Mouse (Mus musculus) intestine, embryonic 16.5 days (tissue): ENCODE results near the gene Hdac7. TPM values are rescaled to one million over a fixed set of nuclear protein-coding genes. Genes with fewer than 3 reads are reported as not detected.

ENCODE experiments used
- ATAC-seq: fragments of 200-750 bp; cut with Nextera tagmentation; 2 replicates; pipeline ENCODE4 v1.8.0; 2017; ENCODE audit warnings: moderate TSS enrichment, moderate library complexity
- H3K27ac ChIP-seq: fragments of 300-500 bp; sonication (generic); 2 replicates; pipeline ENCODE4 v1.5.1; 2014; ENCODE audit warnings: mild to moderate bottlenecking, low read length
- H3K27me3 ChIP-seq: fragments of 300-500 bp; sonication (generic); replicated peaks from 2 replicates; pipeline ENCODE4 v1.6.1; 2014; ENCODE audit warnings: low read length, control low read depth, mixed read lengths; ENCODE audit not compliant: control insufficient read depth, insufficient read depth
- H3K36me3 ChIP-seq: fragments of 300-500 bp; sonication (generic); 2 replicates; pipeline ENCODE4 v1.6.1; 2014; ENCODE audit warnings: low read length, control low read depth; ENCODE audit not compliant: control insufficient read depth, insufficient read depth
- H3K4me1 ChIP-seq: fragments of 300-500 bp; sonication (generic); 2 replicates; pipeline ENCODE4 v1.6.1; 2014; ENCODE audit warnings: low read length, control low read depth, mixed read lengths; ENCODE audit not compliant: control insufficient read depth, insufficient read depth
- H3K4me2 ChIP-seq: fragments of 300-500 bp; sonication (generic); 2 replicates; pipeline ENCODE4 v1.6.1; 2014; ENCODE audit warnings: low read depth, low read length, control low read depth
- H3K4me3 ChIP-seq: fragments of 300-500 bp; sonication (generic); 2 replicates; pipeline ENCODE4 v1.5.1; 2014; ENCODE audit warnings: mild to moderate bottlenecking, low read length
- H3K9ac ChIP-seq: fragments of 300-500 bp; sonication (generic); 2 replicates; pipeline ENCODE4 v1.6.1; 2014; ENCODE audit warnings: low read depth, low read length
- H3K9me3 ChIP-seq: fragments of 300-500 bp; sonication (generic); 2 replicates; pipeline ENCODE4 v1.6.1; 2016; ENCODE audit warnings: low read length, control low read depth; ENCODE audit not compliant: control insufficient read depth
- WGBS: fragments of 180-500 bp; shearing (Covaris S2); extraction: QIAGEN DNeasy Blood & Tissue Kit; methylation state at CpG from one replicate; pipeline ENCODE4 v1.1.7; 2014; 5-methylcytosine and 5-hydroxymethylcytosine counted together
- polyA plus RNA-seq: library from polyadenylated mRNA; unstranded; fragments of >200 nt; fragmentation: Nextera tagmentation; extraction: Ambion mirVana; gene quantifications from 2 replicates; pipeline ENCODE4 v1.2.1, GENCODE M21; 2015

Hdac7 gene
- polyA plus RNA-seq, 1 experiment from 2014 or later, result 15.8 TPM

DNA sequence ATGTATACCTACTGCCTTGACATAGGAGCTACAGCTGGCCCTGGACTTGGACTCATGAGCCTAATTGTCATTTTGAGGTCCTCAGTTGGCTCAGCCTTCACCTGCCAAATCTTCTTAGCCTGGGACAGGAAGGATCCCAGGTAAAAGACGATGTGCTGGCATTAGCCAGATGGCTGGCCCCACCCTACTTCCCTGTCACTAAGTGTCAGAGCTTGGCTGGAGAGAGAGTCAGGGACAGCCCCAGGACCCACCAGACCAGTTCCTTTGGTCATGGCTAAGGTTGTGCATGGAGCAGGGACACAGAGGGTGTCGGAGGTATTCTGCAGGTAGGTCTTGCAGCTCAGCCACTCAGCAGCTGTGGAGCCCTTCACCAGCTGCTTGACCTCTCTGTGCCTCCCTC, 79.8 kb downstream of the Hdac7 start:
- no peak overlapping the region for H3K4me2 ChIP-seq
- no peaks in the 10 kb centered on the region for H3K9me3 ChIP-seq
- H3K27ac ChIP-seq, result no peak overlapping the region
- H3K36me3 ChIP-seq, result no peaks in the 10 kb centered on the region
- peaks cover 11% of the 10 kb centered on the region; the same call in 1 of the 2 replicates for H3K27me3 ChIP-seq
- peaks cover 18% of the 10 kb centered on the region for H3K4me1 ChIP-seq
- H3K9ac ChIP-seq, result no peak overlapping the region
- WGBS, result 61% methylated on average over 2 of the region's 2 CpGs
- no peak for ATAC-seq
- H3K4me3 ChIP-seq, result no peak overlapping the region

DNA sequence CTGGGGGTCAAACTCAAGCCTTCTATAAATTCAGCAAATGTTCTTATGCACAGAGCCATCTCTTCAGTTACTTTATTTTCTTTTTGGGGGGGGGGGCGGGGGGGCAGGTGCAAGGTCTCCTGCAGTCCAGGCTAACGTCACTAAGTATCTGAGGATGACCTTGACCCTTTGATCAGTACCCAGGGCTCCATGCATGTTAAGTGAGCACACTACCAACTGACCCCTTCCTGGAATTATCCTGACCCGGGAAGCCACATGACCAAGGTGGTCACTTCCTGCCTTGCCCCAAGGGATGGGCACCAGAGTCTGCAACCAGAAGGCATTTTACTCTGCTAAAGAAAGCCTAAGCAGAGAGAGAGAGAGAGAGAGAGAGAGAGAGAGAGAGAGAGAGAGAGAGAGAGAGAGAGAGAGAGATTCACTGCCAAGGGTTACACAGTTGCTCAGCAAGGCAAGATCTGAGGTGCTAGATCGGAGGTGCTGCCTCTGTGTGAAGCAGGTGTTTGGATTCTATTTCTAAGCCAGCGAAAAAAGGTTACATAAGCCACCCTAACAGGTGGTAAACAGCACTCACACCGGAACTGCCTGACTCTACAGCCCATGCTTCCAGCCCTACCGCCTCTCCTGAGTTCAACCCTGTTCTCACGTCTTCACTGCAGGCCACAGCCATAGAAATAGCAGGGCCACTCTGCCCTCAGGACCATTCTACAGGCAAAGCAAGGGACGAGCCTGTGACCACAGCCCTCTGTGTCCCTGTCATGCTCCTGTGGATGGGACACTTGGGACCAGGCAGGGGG, 80.8 kb downstream of the Hdac7 start:
- Histone ChIP-seq H3K4me1 (peaks cover 18% of the 10 kb centered on the region), H3K4me2 (no peak overlapping the region), H3K9ac (no peak overlapping the region), H3K27me3 (peaks cover 11% of the 10 kb centered on the region; the same call in 1 of the 2 replicates), H3K27ac (no peak overlapping the region), H3K9me3 (no peaks in the 10 kb centered on the region), H3K36me3 (no peaks in the 10 kb centered on the region), H3K4me3 (no peak overlapping the region)
- 67% methylated on average over 9 of the region's 9 CpGs for WGBS
- no peak for ATAC-seq

DNA sequence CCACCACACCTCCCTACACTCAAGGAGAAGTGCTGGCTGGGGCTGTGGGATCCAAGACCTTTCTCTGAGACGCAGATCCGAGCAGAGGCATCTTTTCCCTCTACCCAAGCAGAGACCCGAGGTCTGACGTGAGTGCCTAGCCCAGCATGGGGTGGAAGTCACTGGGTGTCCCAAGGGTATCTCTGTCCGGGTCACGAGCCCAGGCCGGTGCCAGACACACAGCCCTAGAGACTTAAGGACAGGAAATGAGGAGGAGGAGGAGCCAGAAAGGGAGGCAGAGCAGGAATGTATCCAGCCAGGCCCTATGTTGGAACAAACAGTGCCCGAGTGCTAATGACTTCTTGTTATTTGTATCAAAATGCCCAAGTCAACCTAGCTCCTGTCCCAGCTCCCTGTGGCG, 81.6 kb downstream of the Hdac7 start:
- peaks cover 11% of the 10 kb centered on the region; the same call in 1 of the 2 replicates for H3K27me3 ChIP-seq
- H3K4me1 ChIP-seq, result peaks cover 14% of the 10 kb centered on the region
- no peak overlapping the region for H3K9ac ChIP-seq
- no peak overlapping the region for H3K4me2 ChIP-seq
- H3K4me3 ChIP-seq, result no peak overlapping the region
- 61% methylated on average over 9 of the region's 9 CpGs for WGBS
- H3K36me3 ChIP-seq, result no peaks in the 10 kb centered on the region
- ATAC-seq, result no peak
- H3K9me3 ChIP-seq, result no peaks in the 10 kb centered on the region
- H3K27ac ChIP-seq, result no peak overlapping the region

DNA sequence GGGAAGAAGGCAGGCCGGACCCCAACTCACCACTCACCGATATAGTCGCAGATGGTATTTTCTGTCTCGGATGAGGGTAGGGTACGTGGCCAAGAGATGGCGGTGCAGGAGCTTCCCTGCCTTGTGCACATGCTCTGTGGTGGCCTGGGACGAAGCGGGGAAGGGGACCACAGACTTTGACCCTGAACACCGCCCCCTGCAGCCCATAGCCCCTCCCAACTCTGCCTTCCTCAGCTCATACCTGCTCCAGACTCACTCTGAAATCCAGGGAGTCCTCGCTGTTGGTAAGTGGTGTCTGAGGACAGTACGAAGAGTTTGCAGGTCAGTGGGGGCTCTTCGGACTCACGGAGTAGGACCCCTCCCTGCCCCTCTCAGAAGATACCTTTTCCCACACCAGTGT, 82.9 kb downstream of the Hdac7 start:
- 28% methylated on average over 13 of the region's 13 CpGs for WGBS
- H3K9ac ChIP-seq, result 0 out of 2 replicates have a peak overlapping the region, but pooled peaks have one; percentile 5
- H3K4me2 ChIP-seq, result no peak overlapping the region
- H3K4me3 ChIP-seq, result no peak overlapping the region
- H3K4me1 ChIP-seq, result peaks cover 3% of the 10 kb centered on the region
- peak; percentile 10; the same call in 1 of the 2 replicates for ATAC-seq
- H3K9me3 ChIP-seq, result no peaks in the 10 kb centered on the region
- H3K36me3 ChIP-seq, result no peaks in the 10 kb centered on the region
- no peak overlapping the region for H3K27ac ChIP-seq
- H3K27me3 ChIP-seq, result peaks cover 3% of the 10 kb centered on the region; the same call in 1 of the 2 replicates

DNA sequence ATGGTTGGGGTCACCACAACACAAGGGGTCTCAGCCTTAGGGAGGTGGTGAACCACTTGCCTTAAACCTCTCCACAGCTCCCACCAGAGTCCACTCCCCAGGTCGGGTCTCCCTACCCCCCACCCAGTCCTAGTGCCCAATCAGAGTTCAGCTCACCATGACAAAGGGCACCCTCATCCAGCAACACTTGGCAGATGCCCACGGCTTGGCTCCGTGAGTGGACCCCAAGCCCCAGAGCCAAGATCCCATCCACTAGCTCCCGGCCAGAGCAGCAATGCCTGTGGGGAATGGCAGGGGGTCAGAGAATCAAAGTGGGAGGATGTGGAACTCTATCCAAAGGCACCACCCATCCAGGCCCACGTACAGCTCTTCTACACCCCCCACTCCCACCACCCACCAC, 83.3 kb downstream of the Hdac7 start:
- 66% methylated on average over 5 of the region's 5 CpGs for WGBS
- Histone ChIP-seq H3K9me3 (no peaks in the 10 kb centered on the region), H3K4me2 (no peak overlapping the region), H3K4me3 (no peak overlapping the region), H3K27me3 (no peaks in the 10 kb centered on the region), H3K9ac (no peak overlapping the region), H3K36me3 (no peaks in the 10 kb centered on the region), H3K27ac (no peak overlapping the region), H3K4me1 (0 out of 2 replicates have a peak, but pooled peaks cover 2% of the 10 kb centered on the region)
- ATAC-seq, result no peak

DNA sequence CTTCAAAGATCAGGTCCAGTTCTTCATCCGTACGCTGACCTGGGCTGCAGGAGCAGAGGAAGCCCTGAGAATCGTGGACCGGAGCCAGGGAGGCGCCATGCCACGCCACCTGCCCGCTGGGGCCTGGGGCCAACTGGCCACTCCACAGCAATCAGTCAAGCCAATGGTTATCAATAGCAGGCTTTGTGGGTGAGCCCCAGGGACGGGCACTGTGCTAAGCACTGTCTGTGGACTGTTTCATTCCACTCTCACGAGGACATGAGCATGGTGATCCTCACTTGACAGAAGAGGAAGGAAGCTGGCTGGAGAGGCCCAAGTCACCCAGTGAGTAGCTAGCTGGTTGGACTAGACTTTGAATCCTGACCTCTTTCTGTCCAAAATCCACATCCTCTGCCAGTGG, 84.3 kb downstream of the Hdac7 start:
- 0 out of 2 replicates have a peak, but pooled peaks cover 2% of the 10 kb centered on the region for H3K4me1 ChIP-seq

DNA sequence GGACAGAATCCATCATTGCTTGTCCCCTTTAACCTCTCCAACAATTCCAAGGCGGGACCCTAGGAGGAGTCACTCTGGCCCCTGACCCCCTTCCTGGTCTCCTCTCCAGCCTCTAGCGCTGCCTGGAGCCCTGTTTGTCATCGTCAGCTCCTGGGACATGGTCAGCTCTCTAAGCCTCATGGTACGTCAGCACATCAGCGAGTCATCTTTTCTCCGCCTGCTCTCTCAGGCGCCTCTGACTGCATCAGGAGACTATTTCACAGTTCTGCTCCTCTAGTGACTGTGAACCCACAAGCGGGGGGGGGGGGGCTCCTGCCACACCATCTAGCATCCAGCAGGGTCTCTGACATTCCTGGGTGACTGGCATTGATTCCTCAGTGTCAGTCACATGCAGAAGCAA, 88.9 kb downstream of the Hdac7 start:
- Histone ChIP-seq H3K36me3 (no peaks in the 10 kb centered on the region), H3K4me2 (no peak overlapping the region), H3K27me3 (no peaks in the 10 kb centered on the region), H3K9ac (no peak overlapping the region), H3K4me1 (peaks cover 15% of the 10 kb centered on the region), H3K4me3 (no peak overlapping the region), H3K27ac (no peak overlapping the region), H3K9me3 (no peaks in the 10 kb centered on the region)
- no peak for ATAC-seq
- WGBS, result 64% methylated on average over 8 of the region's 8 CpGs

More for the DNA sequence above, 84.3 kb downstream of the Hdac7 start:
- Histone ChIP-seq H3K9me3 (no peaks in the 10 kb centered on the region), H3K9ac (no peak overlapping the region), H3K36me3 (no peaks in the 10 kb centered on the region), H3K27ac (no peak overlapping the region), H3K27me3 (no peaks in the 10 kb centered on the region), H3K4me3 (no peak overlapping the region), H3K4me2 (no peak overlapping the region)
- no peak for ATAC-seq
- WGBS, result 83% methylated on average over 9 of the region's 9 CpGs

DNA sequence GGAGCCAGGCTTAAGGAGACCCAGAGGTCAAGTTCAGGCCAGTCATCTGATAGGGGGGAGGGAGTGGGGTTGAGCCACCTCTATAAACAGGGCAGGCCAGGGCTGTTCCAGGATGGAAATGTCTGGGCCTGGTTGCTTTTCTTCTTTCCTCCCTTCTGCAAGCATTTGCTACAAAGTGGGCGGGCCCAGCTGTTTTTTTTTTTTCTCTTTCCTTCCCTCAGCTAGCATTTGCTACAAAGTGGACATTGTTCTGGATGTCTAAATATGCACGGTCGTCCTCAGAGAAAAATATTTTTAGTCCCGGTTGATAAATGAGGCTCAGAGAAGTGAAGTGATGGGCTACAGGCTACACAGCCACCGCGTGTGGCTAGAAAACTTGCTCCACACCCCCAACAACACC, 89.8 kb downstream of the Hdac7 start:
- H3K9me3 ChIP-seq, result no peaks in the 10 kb centered on the region
- ATAC-seq, result no peak

DNA sequence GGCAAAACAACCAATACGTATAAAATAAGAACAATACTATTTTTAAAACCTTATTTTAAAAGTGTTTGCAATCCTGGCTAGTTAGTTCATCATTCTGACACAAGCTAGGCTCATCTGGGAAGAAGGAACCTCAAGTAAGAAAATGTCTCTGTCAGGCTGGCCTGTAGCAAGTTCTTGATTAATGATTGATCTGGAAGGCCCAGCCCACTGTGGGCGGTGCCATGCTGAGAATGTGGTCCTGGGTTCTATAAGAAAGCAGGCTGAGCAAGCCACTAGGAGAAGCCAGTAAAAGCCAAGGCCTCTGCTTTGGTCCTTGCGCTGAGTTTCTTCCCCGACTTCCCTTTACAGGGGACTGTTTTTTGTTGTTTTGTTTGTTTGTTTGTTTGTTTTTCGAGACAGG, 91.8 kb downstream of the Hdac7 start:
- 84% methylated on average over 5 of the region's 5 CpGs for WGBS
- no peaks in the 10 kb centered on the region for H3K27me3 ChIP-seq

More for the DNA sequence above, 89.8 kb downstream of the Hdac7 start:
- no peak overlapping the region for H3K4me2 ChIP-seq
- H3K36me3 ChIP-seq, result no peaks in the 10 kb centered on the region
- H3K4me3 ChIP-seq, result no peak overlapping the region
- 45% methylated on average over 6 of the region's 6 CpGs for WGBS
- no peaks in the 10 kb centered on the region for H3K27me3 ChIP-seq
- no peak overlapping the region for H3K27ac ChIP-seq
- H3K9ac ChIP-seq, result 0 out of 2 replicates have a peak overlapping the region, but pooled peaks have one; percentile 24
- peaks cover 17% of the 10 kb centered on the region for H3K4me1 ChIP-seq

More for the DNA sequence above, 91.8 kb downstream of the Hdac7 start:
- no peak overlapping the region for H3K4me2 ChIP-seq
- no peak overlapping the region for H3K4me3 ChIP-seq
- no peaks in the 10 kb centered on the region for H3K36me3 ChIP-seq
- H3K9me3 ChIP-seq, result no peaks in the 10 kb centered on the region
- peaks cover 17% of the 10 kb centered on the region for H3K4me1 ChIP-seq
- H3K9ac ChIP-seq, result no peak overlapping the region
- ATAC-seq, result no peak
- H3K27ac ChIP-seq, result no peak overlapping the region
